Mouse (Mus musculus) MEL (cell line): Measurements from ENCODE around the gene Fcgr3. TPM values are rescaled to one million over a fixed set of nuclear protein-coding genes. Genes with fewer than 3 reads are reported as not detected.

Source experiments
- DNase-seq: peaks from one replicate; pipeline ENCODE4 v3.0.0; 2011; ENCODE audit warnings: low read depth, low spot score
- H3K27ac ChIP-seq: 2 replicates; pipeline ENCODE4 v1.5.1; 2012; ENCODE audit warnings: low read depth, mild to moderate bottlenecking, control low read depth, low read length, moderate library complexity; ENCODE audit not compliant: control insufficient read depth
- H3K27me3 ChIP-seq, 2 experiments: fragments of 150-350 bp in 1 of 2; sonication (generic) in 1 of 2; 2 replicates each; pipeline ENCODE4 v1.6.1; 2012; ENCODE audit warnings: low read length in 2 of 2, mild to moderate bottlenecking in 2 of 2, improper control_type of control experiment in 1 of 2, moderate library complexity in 1 of 2; ENCODE audit not compliant: insufficient read depth in 2 of 2, control insufficient read depth in 1 of 2
- H3K36me3 ChIP-seq, 2 experiments: 2 replicates each; pipeline ENCODE4 v1.6.1; 2012 to 2014; ENCODE audit warnings: low read length in 2 of 2, improper control_type of control experiment in 1 of 2, inconsistent platforms in 1 of 2, mild to moderate bottlenecking in 1 of 2; ENCODE audit not compliant: insufficient read depth in 2 of 2, control insufficient read depth in 1 of 2
- H3K4me1 ChIP-seq, 2 experiments: fragments of 150-350 bp in 1 of 2; sonication (generic) in 1 of 2; 2 replicates each; pipeline ENCODE4 v1.6.1; 2012; ENCODE audit warnings: low read length in 2 of 2, improper control_type of control experiment in 1 of 2, mild to moderate bottlenecking in 1 of 2; ENCODE audit not compliant: insufficient read depth in 2 of 2, control insufficient read depth in 1 of 2
- H3K4me3 ChIP-seq, 2 experiments: fragments of 150-350 bp in 1 of 2; sonication (generic) in 1 of 2; 2 replicates each; pipeline ENCODE4 v1.5.1; 2012; ENCODE audit warnings: low read depth in 2 of 2, low read length in 2 of 2, mild to moderate bottlenecking in 2 of 2, moderate library complexity in 2 of 2, control low read depth in 1 of 2, improper control_type of control experiment in 1 of 2; ENCODE audit not compliant: control insufficient read depth in 1 of 2, insufficient read depth in 1 of 2
- H3K79me2 ChIP-seq: 2 replicates; pipeline ENCODE4 v1.6.1; 2012; ENCODE audit warnings: mild to moderate bottlenecking, low read length, moderate library complexity; ENCODE audit not compliant: control insufficient read depth, poor library complexity, insufficient read depth
- H3K9ac ChIP-seq: 2 replicates; pipeline ENCODE4 v1.6.1; 2012; ENCODE audit warnings: low read depth, mild to moderate bottlenecking, control low read depth, low read length, moderate library complexity; ENCODE audit not compliant: control insufficient read depth, poor library complexity, severe bottlenecking
- H3K9me3 ChIP-seq: fragments of 150-350 bp; sonication (generic); replicated peaks from 2 replicates; pipeline ENCODE4 v1.6.1; 2012; ENCODE audit warnings: mild to moderate bottlenecking, low read length, improper control_type of control experiment, moderate library complexity; ENCODE audit not compliant: insufficient read depth
- BHLHE40 ChIP-seq: IDR thresholded peaks from 2 replicates; pipeline ENCODE4 v1.6.1; 2012; ENCODE audit warnings: low read depth, mild to moderate bottlenecking, inconsistent platforms, low read length, improper control_type of control experiment, borderline replicate concordance
- CHD2 ChIP-seq: IDR thresholded peaks from 2 replicates; pipeline ENCODE4 v1.6.1; 2011; ENCODE audit warnings: low read length, improper control_type of control experiment
- ELF1 ChIP-seq: IDR thresholded peaks from 2 replicates; pipeline ENCODE4 v1.6.1; 2014; ENCODE audit warnings: low read depth, mild to moderate bottlenecking, inconsistent platforms, low read length, improper control_type of control experiment, moderate library complexity
- EP300 ChIP-seq, 2 experiments: IDR thresholded peaks; 2 replicates each; pipeline ENCODE4 v1.6.1; 2011; ENCODE audit warnings: improper control_type of control experiment in 2 of 2, low read length in 2 of 2, low read depth in 1 of 2, mild to moderate bottlenecking in 1 of 2
- GABPA ChIP-seq: IDR thresholded peaks from 2 replicates; pipeline ENCODE4 v1.6.1; 2012; ENCODE audit warnings: low read depth, mild to moderate bottlenecking, inconsistent platforms, low read length, improper control_type of control experiment, moderate library complexity
- GATA1 ChIP-seq: IDR thresholded peaks from 2 replicates; pipeline ENCODE4 v1.6.1; 2011; ENCODE audit warnings: low read depth, low read length, improper control_type of control experiment
- MAX ChIP-seq: IDR thresholded peaks from 2 replicates; pipeline ENCODE4 v1.6.1; 2011; ENCODE audit warnings: low read length, improper control_type of control experiment
- MYB ChIP-seq: IDR thresholded peaks from 2 replicates; pipeline ENCODE4 v1.6.1; 2011; ENCODE audit warnings: mild to moderate bottlenecking, low read depth, low read length, improper control_type of control experiment
- NRF1 ChIP-seq: IDR thresholded peaks from 2 replicates; pipeline ENCODE4 v1.6.1; 2014; ENCODE audit warnings: low read depth, mild to moderate bottlenecking, inconsistent platforms, low read length, improper control_type of control experiment, moderate library complexity; ENCODE audit not compliant: poor library complexity, insufficient read depth, severe bottlenecking
- POLR2AphosphoS5 ChIP-seq: IDR thresholded peaks from 2 replicates; pipeline ENCODE4 v1.6.1; 2012; ENCODE audit warnings: low read depth, borderline replicate concordance, mild to moderate bottlenecking, inconsistent platforms, low read length, moderate library complexity, mixed read lengths
- SIN3A ChIP-seq: IDR thresholded peaks from 2 replicates; pipeline ENCODE4 v1.6.1; 2012; ENCODE audit warnings: low read length, improper control_type of control experiment, inconsistent platforms
- TBP ChIP-seq: IDR thresholded peaks from 2 replicates; pipeline ENCODE4 v1.8.0; 2011; ENCODE audit warnings: low read depth, low read length, improper control_type of control experiment
- TCF12 ChIP-seq: IDR thresholded peaks from 2 replicates; pipeline ENCODE4 v1.6.1; 2014; ENCODE audit warnings: low read depth, mild to moderate bottlenecking, inconsistent platforms, low read length, improper control_type of control experiment, moderate library complexity
- USF1 ChIP-seq: IDR thresholded peaks from 2 replicates; pipeline ENCODE4 v1.6.1; 2014; ENCODE audit warnings: low read depth, mild to moderate bottlenecking, inconsistent platforms, low read length, improper control_type of control experiment, moderate library complexity
- ZC3H11A ChIP-seq: IDR thresholded peaks from 2 replicates; pipeline ENCODE4 v1.6.1; 2012; ENCODE audit warnings: low read depth, mild to moderate bottlenecking, inconsistent platforms, low read length, improper control_type of control experiment
- ZMIZ1 ChIP-seq: IDR thresholded peaks from 2 replicates; pipeline ENCODE4 v1.6.1; 2012; ENCODE audit warnings: low read depth, mild to moderate bottlenecking, inconsistent platforms, low read length, improper control_type of control experiment, moderate library complexity
- polyA plus RNA-seq, 2 experiments: library from polyadenylated mRNA; stranded (reverse) in 1 of 2; unstranded in 1 of 2; fragments of >175 nt in 1 of 2; fragments of >200 nt in 1 of 2; gene quantifications; 2 replicates each; pipeline versions ENCODE4 v1.2.1 to v1.2.4; 2012; ENCODE audit warnings: low replicate concordance in 2 of 2, low read depth in 1 of 2; ENCODE audit not compliant: insufficient read length in 2 of 2, insufficient read depth in 1 of 2, missing spikeins in 1 of 2
- total RNA-seq: library from RNA; depleted of rRNA; stranded (reverse); fragments of 300-350 nt; gene quantifications from 2 replicates; pipeline ENCODE4 v1.2.3, GENCODE M21; 2012

The Fcgr3 gene
- total and polyA plus RNA-seq, 3 experiments = 0.39 to 6.1 TPM; not detected in 1

- H3K9ac ChIP-seq = peak overlapping the region; percentile 59
- H3K27ac ChIP-seq = no peak overlapping the region; the same call in 1 of the 2 replicates
Measured at GRCm38 (mm10) chr1:171034201-171034600, 30.5 kb downstream of the Fcgr3 start.

GRCm38 (mm10) chr1:171033756-171034155 lies 31.0 kb downstream of the Fcgr3 start:
- no peaks in the 10 kb centered on the region for H3K27me3 ChIP-seq
- H3K9me3 ChIP-seq = no peaks in the 10 kb centered on the region
- peaks cover 0 to 3% of the 10 kb centered on the region in 2 experiments; a peak in 1 of 4 replicates for H3K4me1 ChIP-seq
- peaks cover 0 to 13% of the 10 kb centered on the region in 2 experiments; a peak in 2 of 4 replicates for H3K36me3 ChIP-seq
- H3K79me2 ChIP-seq = no peaks in the 10 kb centered on the region; the same call in 1 of the 2 replicates
- peak overlapping the region; percentile 53 to 66 for H3K4me3 ChIP-seq
- TF ChIP-seq ZC3H11A (no peak), GATA1 (peak; percentile 69), USF1 (no peak), TBP (peak; percentile 100)
- DNase-seq = peak; percentile 88
- peak overlapping the region; percentile 59 for H3K9ac ChIP-seq
- H3K27ac ChIP-seq = peak overlapping the region; percentile 38

More at GRCm38 (mm10) chr1:171034201-171034600, 30.5 kb downstream of the Fcgr3 start:
- TF ChIP-seq ZMIZ1 = no peak
- TF ChIP-seq GABPA = no peak
- no peak for TF ChIP-seq MAX
- no peak for TF ChIP-seq USF1
- no peak for TF ChIP-seq POLR2AphosphoS5
- TF ChIP-seq GATA1 = no peak
- Histone ChIP-seq H3K4me1 (peaks cover 0 to 3% of the 10 kb centered on the region in 2 experiments; a peak in 1 of 4 replicates), H3K36me3 (peaks cover 0 to 14% of the 10 kb centered on the region in 2 experiments; a peak in 2 of 4 replicates), H3K9me3 (no peaks in the 10 kb centered on the region), H3K4me3 (peak overlapping the region; percentile 48 to 66), H3K27me3 (no peaks in the 10 kb centered on the region), H3K79me2 (no peaks in the 10 kb centered on the region; the same call in 1 of the 2 replicates)
- peak; percentile 90 for DNase-seq

- Histone ChIP-seq H3K27ac (peak overlapping the region; percentile 38), H3K4me1 (peaks cover 0 to 3% of the 10 kb centered on the region in 2 experiments; a peak in 1 of 4 replicates), H3K36me3 (peaks cover 0 to 13% of the 10 kb centered on the region in 2 experiments; a peak in 2 of 4 replicates), H3K27me3 (no peaks in the 10 kb centered on the region), H3K9me3 (no peaks in the 10 kb centered on the region), H3K9ac (peak overlapping the region; percentile 57), H3K4me3 (peak overlapping the region; percentile 53 to 55), H3K79me2 (no peaks in the 10 kb centered on the region; the same call in 1 of the 2 replicates)
- TF ChIP-seq CHD2 (no peak), USF1 (no peak), TCF12 (no peak), BHLHE40 (no peak), MYB (no peak), NRF1 (no peak), SIN3A (no peak), ELF1 (no peak), EP300 (IDR thresholded peaks at IDR 0.05; ENCODE audit: low read depth in 1 of 2, low read length in 2 of 2) (no peak), GATA1 (no peak)
- peak; percentile 61 for DNase-seq
Measured at GRCm38 (mm10) chr1:171033196-171033595, 31.5 kb downstream of the Fcgr3 start.
